Mouse (Mus musculus) heart, embryonic 11.5 days (tissue): ENCODE results near the gene Ttc7b. TPM values are rescaled to one million over a fixed set of nuclear protein-coding genes. Genes with fewer than 3 reads are reported as not detected.

Experiments
- ATAC-seq: fragments of 200-750 bp; cut with Nextera tagmentation; replicated peaks from 2 replicates; pipeline ENCODE4 v1.8.0; 2017; ENCODE audit warnings: moderate library complexity; ENCODE audit not compliant: insufficient number of reproducible peaks, low FRiP score, low TSS enrichment
- H3K27ac ChIP-seq: fragments of 300-500 bp; sonication (generic); 2 replicates; pipeline ENCODE4 v1.5.1; 2014; ENCODE audit warnings: mild to moderate bottlenecking, low read depth, low read length
- H3K27me3 ChIP-seq: fragments of 300-500 bp; sonication (generic); 2 replicates; pipeline ENCODE4 v1.6.1; 2014; ENCODE audit warnings: mild to moderate bottlenecking, low read length, mixed read lengths; ENCODE audit not compliant: control insufficient read depth, insufficient read depth
- H3K36me3 ChIP-seq: fragments of 300-500 bp; sonication (generic); 2 replicates; pipeline ENCODE4 v1.6.1; 2014; ENCODE audit warnings: mild to moderate bottlenecking, low read length, moderate library complexity, mixed read lengths; ENCODE audit not compliant: control insufficient read depth, insufficient read depth
- H3K4me1 ChIP-seq: fragments of 300-500 bp; sonication (generic); 2 replicates; pipeline ENCODE4 v1.6.1; 2014; ENCODE audit warnings: low read length; ENCODE audit not compliant: control insufficient read depth, insufficient read depth
- H3K4me2 ChIP-seq: fragments of 300-500 bp; sonication (generic); 2 replicates; pipeline ENCODE4 v1.6.1; 2014; ENCODE audit warnings: mild to moderate bottlenecking, moderate library complexity
- H3K4me3 ChIP-seq: fragments of 300-500 bp; sonication (generic); 2 replicates; pipeline ENCODE4 v1.5.1; 2014; ENCODE audit warnings: low read depth, low read length
- H3K9ac ChIP-seq: fragments of 300-500 bp; sonication (generic); 2 replicates; pipeline ENCODE4 v1.6.1; 2014; ENCODE audit warnings: mild to moderate bottlenecking, low read depth, low read length, moderate library complexity
- H3K9me3 ChIP-seq: fragments of 300-500 bp; sonication (generic); replicated peaks from 2 replicates; pipeline ENCODE4 v1.6.1; 2016; ENCODE audit warnings: low read length; ENCODE audit not compliant: control insufficient read depth
- WGBS: fragments of 180-500 bp; shearing (Covaris S2); extraction: QIAGEN DNeasy Blood & Tissue Kit; methylation state at CpG from one replicate; pipeline ENCODE4 v1.1.7; 2014; ENCODE audit not compliant: insufficient replicate concordance; 5-methylcytosine and 5-hydroxymethylcytosine counted together
- polyA plus RNA-seq: library from polyadenylated mRNA; unstranded; fragments of >200 nt; fragmentation: Nextera tagmentation; extraction: Ambion mirVana; gene quantifications from 2 replicates; pipeline ENCODE4 v1.2.1, GENCODE M21; 2014

Gene Ttc7b
- polyA plus RNA-seq, 1 experiment from 2014 or later = 11.4 TPM

DNA sequence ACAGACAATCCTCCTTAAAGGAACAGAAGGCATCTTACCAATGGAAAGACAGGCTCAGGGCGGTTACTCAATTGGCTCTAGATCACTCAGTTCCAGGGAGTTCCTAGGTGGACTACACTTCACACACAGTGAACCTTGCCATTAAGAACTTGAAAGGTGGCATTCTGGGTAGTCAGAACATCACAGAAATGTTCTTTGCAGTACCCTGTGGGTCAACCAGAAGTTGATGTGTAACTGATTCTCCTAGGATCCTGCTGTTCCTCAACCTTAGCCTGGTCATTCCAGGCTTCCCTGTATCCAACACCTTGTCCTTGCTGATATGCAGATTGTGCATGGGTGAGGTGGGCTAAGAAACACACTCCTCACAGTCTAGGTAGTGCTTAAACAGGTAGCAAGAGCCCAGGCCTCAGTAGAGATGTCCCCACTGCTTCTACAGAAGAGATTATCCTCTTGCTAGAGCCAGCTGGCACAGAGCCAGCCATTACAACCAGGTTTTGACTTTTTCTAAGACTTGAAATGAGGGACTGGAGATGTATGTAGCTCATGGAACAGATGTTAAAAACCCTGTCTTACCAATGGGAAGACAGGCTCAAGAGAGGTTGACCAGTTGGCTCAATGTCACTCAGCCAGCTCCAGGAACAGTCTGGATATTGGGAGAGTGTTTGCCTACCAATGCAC, 4.3 kb downstream of the Ttc7b start:
- Histone ChIP-seq H3K4me2 (no peak overlapping the region), H3K27me3 (no peaks in the 10 kb centered on the region), H3K4me1 (peaks cover 25% of the 10 kb centered on the region), H3K36me3 (no peaks in the 10 kb centered on the region), H3K27ac (no peak overlapping the region), H3K4me3 (no peak overlapping the region), H3K9me3 (no peaks in the 10 kb centered on the region), H3K9ac (no peak overlapping the region)
- WGBS = 83% methylated on average over 1 of the region's 1 CpGs
- no peak for ATAC-seq

- no peak overlapping the region for H3K4me2 ChIP-seq
- no peak for ATAC-seq
- H3K9ac ChIP-seq = no peak overlapping the region
- WGBS = 81% methylated on average over 4 of the region's 4 CpGs
- no peak overlapping the region for H3K27ac ChIP-seq
- no peaks in the 10 kb centered on the region for H3K36me3 ChIP-seq
- peaks cover 25% of the 10 kb centered on the region for H3K4me1 ChIP-seq
- H3K27me3 ChIP-seq = no peaks in the 10 kb centered on the region
- H3K9me3 ChIP-seq = no peaks in the 10 kb centered on the region
- H3K4me3 ChIP-seq = no peak overlapping the region
Measured at GRCm38 (mm10) chr12:100515493-100515892, 5.1 kb downstream of the Ttc7b start.

- no peak for ATAC-seq
- Histone ChIP-seq H3K27ac (no peak overlapping the region), H3K36me3 (no peaks in the 10 kb centered on the region), H3K4me3 (no peak overlapping the region), H3K4me2 (no peak overlapping the region), H3K27me3 (no peaks in the 10 kb centered on the region), H3K9me3 (no peaks in the 10 kb centered on the region), H3K9ac (no peak overlapping the region), H3K4me1 (peaks cover 20% of the 10 kb centered on the region)
- WGBS = 71% methylated on average over 1 of the region's 1 CpGs
Measured at GRCm38 (mm10) chr12:100514611-100515010, 6.0 kb downstream of the Ttc7b start.

- WGBS = 86% methylated on average over 5 of the region's 5 CpGs
- Histone ChIP-seq H3K36me3 (no peaks in the 10 kb centered on the region), H3K4me3 (no peak overlapping the region), H3K27ac (no peak overlapping the region), H3K4me1 (peaks cover 15% of the 10 kb centered on the region; the same call in 1 of the 2 replicates), H3K4me2 (no peak overlapping the region), H3K9me3 (no peaks in the 10 kb centered on the region), H3K27me3 (no peaks in the 10 kb centered on the region), H3K9ac (no peak overlapping the region)
- no peak for ATAC-seq
Measured at GRCm38 (mm10) chr12:100513131-100513530, 7.5 kb downstream of the Ttc7b start.

DNA sequence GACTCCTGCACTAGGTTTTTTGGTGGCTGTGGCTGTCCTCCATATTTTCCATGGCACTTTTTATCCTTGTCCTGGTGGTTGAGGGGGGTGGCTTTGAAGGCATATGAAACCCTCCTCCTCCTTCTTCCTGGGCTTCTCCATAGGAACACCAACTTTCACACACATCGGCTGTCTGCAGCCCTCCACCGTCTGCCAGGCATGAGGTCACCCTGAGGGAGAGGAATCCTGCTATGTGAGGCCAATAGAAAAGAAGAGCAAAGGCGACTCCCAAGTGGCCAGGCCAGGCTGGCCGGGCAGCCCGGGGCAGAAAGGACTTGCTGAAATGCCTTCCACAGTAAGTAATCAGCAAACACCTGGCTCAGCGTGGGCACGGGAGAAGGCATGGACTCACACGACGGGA, 8.0 kb downstream of the Ttc7b start:
- no peak overlapping the region for H3K27ac ChIP-seq
- no peak for ATAC-seq

GRCm38 (mm10) chr12:100509615-100510282, 10.9 kb downstream of the Ttc7b start:
- no peak overlapping the region for H3K27ac ChIP-seq
- H3K27me3 ChIP-seq = no peaks in the 10 kb centered on the region
- ATAC-seq = no peak
- H3K9me3 ChIP-seq = no peaks in the 10 kb centered on the region
- H3K4me1 ChIP-seq = peaks cover 13% of the 10 kb centered on the region; the same call in 1 of the 2 replicates
- no peak overlapping the region for H3K4me3 ChIP-seq
- H3K4me2 ChIP-seq = no peak overlapping the region
- 81% methylated on average over 9 of the region's 9 CpGs for WGBS
- no peaks in the 10 kb centered on the region for H3K36me3 ChIP-seq
- H3K9ac ChIP-seq = no peak overlapping the region

More for the DNA sequence above, 8.0 kb downstream of the Ttc7b start:
- H3K27me3 ChIP-seq = no peaks in the 10 kb centered on the region
- H3K4me3 ChIP-seq = no peak overlapping the region
- H3K9me3 ChIP-seq = no peaks in the 10 kb centered on the region
- no peaks in the 10 kb centered on the region for H3K36me3 ChIP-seq
- H3K4me1 ChIP-seq = peaks cover 15% of the 10 kb centered on the region; the same call in 1 of the 2 replicates
- H3K4me2 ChIP-seq = no peak overlapping the region
- 63% methylated on average over 9 of the region's 9 CpGs for WGBS
- H3K9ac ChIP-seq = no peak overlapping the region

DNA sequence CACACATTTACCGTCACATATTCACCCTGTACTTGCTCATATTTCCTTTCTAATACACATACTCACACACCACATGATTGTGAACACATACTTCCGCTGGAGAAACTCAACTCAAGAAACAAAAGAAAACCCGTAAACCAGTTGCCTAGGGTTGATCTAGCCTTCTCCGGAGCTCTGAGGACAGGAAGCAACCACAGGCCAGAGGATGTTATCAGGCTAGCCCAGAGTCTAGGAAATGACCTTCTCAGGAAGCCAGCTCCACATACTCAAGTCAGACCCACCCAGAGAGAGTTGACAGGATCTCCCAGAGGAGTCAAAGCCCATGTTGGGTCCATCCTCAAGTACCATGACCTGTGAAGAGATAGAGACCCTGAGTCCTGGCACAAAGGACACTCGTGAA, 12.0 kb downstream of the Ttc7b start:
- Histone ChIP-seq H3K9ac (no peak overlapping the region), H3K4me3 (no peak overlapping the region), H3K4me1 (peaks cover 23% of the 10 kb centered on the region), H3K27ac (no peak overlapping the region), H3K27me3 (no peaks in the 10 kb centered on the region), H3K36me3 (no peaks in the 10 kb centered on the region), H3K4me2 (no peak overlapping the region), H3K9me3 (no peaks in the 10 kb centered on the region)
- WGBS = 57% methylated on average over 5 of the region's 5 CpGs
- ATAC-seq = no peak

- Histone ChIP-seq H3K9me3 (no peaks in the 10 kb centered on the region), H3K9ac (no peak overlapping the region), H3K27ac (no peak overlapping the region), H3K4me2 (no peak overlapping the region), H3K27me3 (no peaks in the 10 kb centered on the region), H3K4me1 (peaks cover 16% of the 10 kb centered on the region; the same call in 1 of the 2 replicates), H3K4me3 (no peak overlapping the region), H3K36me3 (no peaks in the 10 kb centered on the region)
- no peak for ATAC-seq
- 91% methylated on average over 1 of the region's 1 CpGs for WGBS
Measured at GRCm38 (mm10) chr12:100505484-100505883, 15.1 kb downstream of the Ttc7b start.
